Mouse (Mus musculus): Measurements from ENCODE around the gene Gm45140. TPM values are rescaled to one million over a fixed set of nuclear protein-coding genes. Genes with fewer than 3 reads are reported as not detected.

Gene Gm45140
- polyA plus RNA-seq, 1 experiment = 5.9 TPM

GRCm38 (mm10) chr6:87745301-87745700 is 90.3 kb downstream of the Gm45140 start:
- DNase-seq (ENCODE audit: extremely low spot score in 1 of 2, low spot score in 1 of 2) = no peak

- no peak for DNase-seq (ENCODE audit: extremely low spot score in 1 of 2, low spot score in 1 of 2)
Measured at GRCm38 (mm10) chr6:87744632-87745031, 91.0 kb downstream of the Gm45140 start.

GRCm38 (mm10) chr6:87743281-87743680 is 92.3 kb downstream of the Gm45140 start:
- DNase-seq (ENCODE audit: extremely low spot score in 1 of 2, low spot score in 1 of 2) = no peak

- DNase-seq (ENCODE audit: extremely low spot score in 1 of 2, low spot score in 1 of 2) = no peak
Measured at GRCm38 (mm10) chr6:87742804-87743203, 92.8 kb downstream of the Gm45140 start.

GRCm38 (mm10) chr6:87741978-87742377 is 93.6 kb downstream of the Gm45140 start:
- DNase-seq (ENCODE audit: extremely low spot score in 1 of 2, low spot score in 1 of 2) = no peak

- no peak for DNase-seq (ENCODE audit: extremely low spot score in 1 of 2, low spot score in 1 of 2)
Measured at GRCm38 (mm10) chr6:87740496-87740895, 95.1 kb downstream of the Gm45140 start.

- no peak for DNase-seq (ENCODE audit: extremely low spot score in 1 of 2, low spot score in 1 of 2)
Measured at GRCm38 (mm10) chr6:87739898-87740297, 95.7 kb downstream of the Gm45140 start.

Other genes starting within 250 kb of the Gm45140 start
- gene Prokr1, start 245.1 kb downstream of the Gm45140 start, polyA plus RNA-seq (2012; rRNA removed) = 0.06 and 0.10 TPM in 2 replicates
- gene Aplf, start 163.6 kb downstream of the Gm45140 start, polyA plus RNA-seq (2012; rRNA removed) = 4.2 and 4.6 TPM in 2 replicates
- gene Efcc1, start 104.9 kb downstream of the Gm45140 start, polyA plus RNA-seq (2012; rRNA removed) = 4.3 and 4.5 TPM in 2 replicates
- 0.99 and 1.9 TPM in 2 replicates for gene Gp9, start 57.7 kb downstream of the Gm45140 start, polyA plus RNA-seq (2012; rRNA removed)
- 15.3 and 17.2 TPM in 2 replicates for gene Rab43, start 23.6 kb downstream of the Gm45140 start, polyA plus RNA-seq (2012; rRNA removed)
- 26.7 and 26.9 TPM in 2 replicates for gene Isy1, start 3.0 kb upstream of the Gm45140 start, polyA plus RNA-seq (2012; rRNA removed)
- 326 and 335 TPM in 2 replicates for gene Cnbp, start 15.3 kb upstream of the Gm45140 start, polyA plus RNA-seq (2012; rRNA removed)
- gene Copg1, start 52.0 kb upstream of the Gm45140 start, polyA plus RNA-seq (2012; rRNA removed) = 170 TPM in 2 replicates
- gene Hmces, start 78.1 kb upstream of the Gm45140 start, polyA plus RNA-seq (2012; rRNA removed) = 42.2 and 43.0 TPM in 2 replicates
- 56.0 and 56.4 TPM in 2 replicates for gene H1fx, start 145.8 kb upstream of the Gm45140 start, polyA plus RNA-seq (2012; rRNA removed)
- 388 and 392 TPM in 2 replicates for gene Rab7, start 209.5 kb upstream of the Gm45140 start, polyA plus RNA-seq (2012; rRNA removed)
- gene Rpn1, start 248.7 kb upstream of the Gm45140 start, polyA plus RNA-seq (2012; rRNA removed) = 125 and 138 TPM in 2 replicates

Data from frontal cortex, adult 2 months (tissue).